Mouse (Mus musculus) midbrain, embryonic 12.5 days (tissue): ENCODE measurements around the gene Fez1. TPM values are rescaled to one million over a fixed set of nuclear protein-coding genes. Genes with fewer than 3 reads are reported as not detected.

Experiments
- ATAC-seq: fragments of 200-750 bp; cut with Nextera tagmentation; 2 replicates; pipeline ENCODE4 v1.8.0; 2017; ENCODE audit warnings: low read depth, moderate TSS enrichment, moderate library complexity; ENCODE audit not compliant: low FRiP score
- H3K27ac ChIP-seq: fragments of 300-500 bp; sonication (generic); replicated peaks from 2 replicates; pipeline ENCODE4 v1.5.1; 2016; ENCODE audit warnings: mild to moderate bottlenecking
- H3K27me3 ChIP-seq: fragments of 300-500 bp; sonication (generic); 2 replicates; pipeline ENCODE4 v1.6.1; 2016; ENCODE audit warnings: mild to moderate bottlenecking
- H3K36me3 ChIP-seq: fragments of 300-500 bp; sonication (generic); 2 replicates; pipeline ENCODE4 v1.6.1; 2016
- H3K4me1 ChIP-seq: fragments of 300-500 bp; sonication (generic); 2 replicates; pipeline ENCODE4 v1.6.1; 2016
- H3K4me2 ChIP-seq: fragments of 300-500 bp; sonication (generic); replicated peaks from 2 replicates; pipeline ENCODE4 v1.6.1; 2016; ENCODE audit warnings: mild to moderate bottlenecking, moderate library complexity
- H3K4me3 ChIP-seq: fragments of 300-500 bp; sonication (generic); 2 replicates; pipeline ENCODE4 v1.5.1; 2016; ENCODE audit warnings: mild to moderate bottlenecking
- H3K9ac ChIP-seq: fragments of 300-500 bp; sonication (generic); replicated peaks from 2 replicates; pipeline ENCODE4 v1.6.1; 2016; ENCODE audit warnings: mild to moderate bottlenecking, moderate library complexity
- H3K9me3 ChIP-seq: fragments of 300-500 bp; sonication (generic); 2 replicates; pipeline ENCODE4 v1.6.1; 2016; ENCODE audit warnings: mild to moderate bottlenecking
- WGBS: fragments of 180-500 bp; shearing (Covaris S2); methylation state at CpG from one replicate; pipeline ENCODE4 v1.1.7; 2016; 5-methylcytosine and 5-hydroxymethylcytosine counted together
- polyA plus RNA-seq: library from polyadenylated mRNA; unstranded; fragments of >200 nt; fragmentation: Nextera tagmentation; extraction: Ambion mirVana; gene quantifications from 2 replicates; pipeline ENCODE4 v1.2.1, GENCODE M21; 2016

Gene Fez1
- polyA plus RNA-seq, 1 experiment from 2014 or later, result 452 TPM

GRCm38 (mm10) chr9:36808126-36808785, 13.4 kb upstream of the Fez1 start:
- no peak for ATAC-seq
- Histone ChIP-seq H3K9me3 (no peaks in the 10 kb centered on the region), H3K27me3 (no peaks in the 10 kb centered on the region), H3K9ac (no peak overlapping the region), H3K36me3 (no peaks in the 10 kb centered on the region), H3K4me1 (no peaks in the 10 kb centered on the region), H3K4me3 (no peak overlapping the region), H3K27ac (no peak overlapping the region), H3K4me2 (no peak overlapping the region)
- WGBS, result 90% methylated on average over 5 of the region's 5 CpGs

GRCm38 (mm10) chr9:36814486-36814885, 7.2 kb upstream of the Fez1 start:
- Histone ChIP-seq H3K4me2 (no peak overlapping the region), H3K27me3 (no peaks in the 10 kb centered on the region), H3K4me3 (no peak overlapping the region), H3K36me3 (no peaks in the 10 kb centered on the region), H3K9me3 (no peaks in the 10 kb centered on the region), H3K4me1 (no peaks in the 10 kb centered on the region), H3K9ac (no peak overlapping the region), H3K27ac (no peak overlapping the region)
- whole genome bisulfite sequencing, result 83% methylated on average over 2 of the region's 3 CpGs
- ATAC-seq, result no peak

- Histone ChIP-seq H3K27me3 (no peaks in the 10 kb centered on the region), H3K4me3 (no peak overlapping the region), H3K4me2 (no peak overlapping the region), H3K27ac (no peak overlapping the region), H3K36me3 (no peaks in the 10 kb centered on the region), H3K9me3 (no peaks in the 10 kb centered on the region), H3K4me1 (peaks cover 16% of the 10 kb centered on the region; the same call in 1 of the 2 replicates), H3K9ac (no peak overlapping the region)
- ATAC-seq, result no peak
- 51% methylated on average over 4 of the region's 4 CpGs for WGBS
These were observed 2.8 kb upstream of the Fez1 start for GRCm38 (mm10) chr9:36818905-36819304.

DNA sequence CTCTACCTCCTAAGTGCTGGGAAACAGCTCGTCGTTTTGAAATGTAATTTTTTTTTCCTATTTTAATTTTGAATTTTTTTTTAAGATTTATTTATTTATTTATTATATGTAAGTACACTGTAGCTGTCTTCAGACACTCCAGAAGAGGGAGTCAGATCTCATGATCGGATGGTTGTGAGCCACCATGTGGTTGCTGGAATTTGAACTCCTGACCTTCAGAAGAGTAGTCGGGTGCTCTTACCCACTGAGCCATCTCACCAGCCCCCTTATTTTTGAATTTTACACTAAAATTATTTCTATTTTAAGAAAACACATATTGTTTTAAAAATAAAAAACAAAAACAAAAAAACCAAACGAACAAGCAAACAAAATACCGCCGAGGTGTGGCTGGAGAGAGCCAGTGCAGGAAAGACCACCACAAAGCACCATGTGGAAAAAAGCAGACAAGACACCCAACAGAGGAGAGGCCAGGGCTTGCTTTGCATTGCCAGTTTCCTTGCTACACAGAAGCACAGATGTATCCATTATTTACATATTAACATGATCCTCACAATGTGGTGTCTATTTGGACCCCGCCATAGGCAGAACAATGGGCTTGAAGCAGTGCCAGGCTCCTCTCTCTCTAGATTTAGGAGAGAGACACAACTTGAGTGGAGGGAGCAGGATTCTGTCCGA, 558 bp upstream of the Fez1 start:
- H3K4me3 ChIP-seq, result peak overlapping the region; percentile 37
- WGBS, result 25% methylated on average over 9 of the region's 9 CpGs

GRCm38 (mm10) chr9:36822024-36822423, 360 bp downstream of the Fez1 start:
- peaks cover 16% of the 10 kb centered on the region; the same call in 1 of the 2 replicates for H3K4me1 ChIP-seq
- no peaks in the 10 kb centered on the region for H3K36me3 ChIP-seq
- no peaks in the 10 kb centered on the region for H3K9me3 ChIP-seq
- H3K27me3 ChIP-seq, result no peaks in the 10 kb centered on the region
- H3K9ac ChIP-seq, result peak overlapping the region; percentile 43; the same call in 1 of the 2 replicates
- H3K27ac ChIP-seq, result peak overlapping the region; percentile 99
- 5% methylated on average over 2 of the region's 2 CpGs for WGBS
- peak; percentile 62 for ATAC-seq
- peak overlapping the region; percentile 37 for H3K4me3 ChIP-seq
- H3K4me2 ChIP-seq, result peak overlapping the region; percentile 57

More for the DNA sequence above, 558 bp upstream of the Fez1 start:
- H3K27me3 ChIP-seq, result no peaks in the 10 kb centered on the region
- peak; percentile 86 for ATAC-seq
- peak overlapping the region; percentile 39; the same call in 1 of the 2 replicates for H3K9ac ChIP-seq
- H3K27ac ChIP-seq, result peak overlapping the region; percentile 99
- H3K36me3 ChIP-seq, result no peaks in the 10 kb centered on the region
- H3K9me3 ChIP-seq, result no peaks in the 10 kb centered on the region
- H3K4me2 ChIP-seq, result peak overlapping the region; percentile 57
- peaks cover 16% of the 10 kb centered on the region; the same call in 1 of the 2 replicates for H3K4me1 ChIP-seq

- 56% methylated on average over 2 of the region's 2 CpGs for WGBS
- Histone ChIP-seq H3K36me3 (no peaks in the 10 kb centered on the region), H3K9me3 (no peaks in the 10 kb centered on the region), H3K4me1 (peaks cover 21% of the 10 kb centered on the region), H3K27me3 (no peaks in the 10 kb centered on the region), H3K4me2 (no peak overlapping the region), H3K27ac (peak overlapping the region; percentile 17; the same call in 1 of the 2 replicates), H3K9ac (no peak overlapping the region), H3K4me3 (no peak overlapping the region)
- ATAC-seq, result no peak
These were observed 5.1 kb downstream of the Fez1 start for GRCm38 (mm10) chr9:36826612-36827363.

- Histone ChIP-seq H3K4me1 (peaks cover 26% of the 10 kb centered on the region), H3K4me3 (no peak overlapping the region), H3K9ac (no peak overlapping the region), H3K27me3 (no peaks in the 10 kb centered on the region), H3K4me2 (no peak overlapping the region), H3K36me3 (peaks cover 11% of the 10 kb centered on the region; the same call in 1 of the 2 replicates), H3K27ac (no peak overlapping the region), H3K9me3 (no peaks in the 10 kb centered on the region)
- ATAC-seq, result no peak
- WGBS, result 81% methylated on average over 6 of the region's 6 CpGs
These were observed 9.7 kb downstream of the Fez1 start for GRCm38 (mm10) chr9:36831401-36831800.

- H3K27ac ChIP-seq, result peak overlapping the region; percentile 90
- ATAC-seq, result peak; percentile 92
- peak overlapping the region; percentile 89 for H3K9ac ChIP-seq
- peaks cover 14% of the 10 kb centered on the region; the same call in 1 of the 2 replicates for H3K36me3 ChIP-seq
- peak overlapping the region; percentile 62 for H3K4me2 ChIP-seq
- WGBS, result 0% methylated on average over 31 of the region's 32 CpGs
- no peaks in the 10 kb centered on the region for H3K9me3 ChIP-seq
- no peaks in the 10 kb centered on the region for H3K27me3 ChIP-seq
- peaks cover 26% of the 10 kb centered on the region for H3K4me1 ChIP-seq
- H3K4me3 ChIP-seq, result peak overlapping the region; percentile 74
These were observed 10.9 kb downstream of the Fez1 start for GRCm38 (mm10) chr9:36832529-36832928.

GRCm38 (mm10) chr9:36833043-36833881, 11.6 kb downstream of the Fez1 start:
- peaks cover 14% of the 10 kb centered on the region; the same call in 1 of the 2 replicates for H3K36me3 ChIP-seq
- peak; percentile 73 for ATAC-seq
- H3K4me2 ChIP-seq, result peak overlapping the region; percentile 62
- under 1% methylated on average over 31 of the region's 31 CpGs for WGBS
- H3K27ac ChIP-seq, result peak overlapping the region; percentile 90
- H3K9me3 ChIP-seq, result no peaks in the 10 kb centered on the region
- peak overlapping the region; percentile 74 for H3K4me3 ChIP-seq
- H3K27me3 ChIP-seq, result no peaks in the 10 kb centered on the region
- peak overlapping the region; percentile 89 for H3K9ac ChIP-seq
- peaks cover 26% of the 10 kb centered on the region for H3K4me1 ChIP-seq

DNA sequence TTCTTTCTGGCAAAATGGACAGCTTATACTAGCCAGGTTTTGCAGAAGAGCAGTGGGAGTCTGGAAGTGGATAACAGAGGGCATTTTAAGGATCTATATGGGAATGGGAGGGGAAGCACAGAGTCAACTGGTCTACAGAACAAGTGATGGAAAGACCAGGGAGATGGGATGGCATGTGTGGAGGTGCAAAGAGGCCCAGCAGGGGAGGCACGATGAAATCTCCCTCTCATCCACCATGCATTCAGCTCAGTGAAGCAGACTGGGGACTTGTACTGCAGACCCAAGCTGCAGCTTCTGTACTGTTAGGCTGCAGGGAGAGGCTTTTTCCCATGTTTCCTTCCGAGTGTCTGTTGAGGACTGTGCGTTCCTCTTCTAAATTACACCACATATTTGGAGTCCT, 12.2 kb downstream of the Fez1 start:
- Histone ChIP-seq H3K36me3 (peaks cover 14% of the 10 kb centered on the region; the same call in 1 of the 2 replicates), H3K4me2 (peak overlapping the region; percentile 62), H3K27me3 (no peaks in the 10 kb centered on the region), H3K4me1 (peaks cover 26% of the 10 kb centered on the region), H3K9me3 (no peaks in the 10 kb centered on the region), H3K9ac (peak overlapping the region; percentile 89), H3K4me3 (peak overlapping the region; percentile 74), H3K27ac (peak overlapping the region; percentile 90)
- peak; percentile 7 for ATAC-seq
- WGBS, result 27% methylated on average over 3 of the region's 3 CpGs

DNA sequence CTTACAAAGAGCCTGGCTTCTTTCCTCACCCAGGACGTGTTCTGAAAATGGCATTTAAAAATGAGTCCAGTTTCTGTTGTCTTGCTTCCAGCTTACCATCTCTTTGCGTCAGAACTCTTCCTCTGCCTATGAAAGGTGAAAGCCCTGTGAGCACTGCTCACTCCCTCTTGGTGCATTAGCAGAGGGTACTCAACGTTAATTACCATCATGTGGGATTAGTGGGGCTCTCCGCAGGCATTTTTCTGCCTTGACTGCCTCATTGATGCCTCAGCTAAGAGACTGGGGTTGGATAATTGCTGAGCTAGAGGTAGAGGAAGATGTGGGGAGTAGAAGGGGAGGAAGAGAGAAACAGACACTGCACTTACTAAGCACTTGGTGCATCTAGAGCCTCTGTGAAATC, 24.7 kb downstream of the Fez1 start:
- ATAC-seq, result no peak
- no peaks in the 10 kb centered on the region for H3K4me1 ChIP-seq
- peaks cover 79% of the 10 kb centered on the region for H3K36me3 ChIP-seq
- H3K4me2 ChIP-seq, result no peak overlapping the region
- no peak overlapping the region for H3K4me3 ChIP-seq
- H3K9me3 ChIP-seq, result no peaks in the 10 kb centered on the region
- H3K9ac ChIP-seq, result no peak overlapping the region
- WGBS, result 32% methylated on average over 4 of the region's 4 CpGs
- H3K27me3 ChIP-seq, result no peaks in the 10 kb centered on the region
- H3K27ac ChIP-seq, result no peak overlapping the region
